Mouse (Mus musculus) stomach, embryonic 16.5 days (tissue): ENCODE data around the gene Hes7. TPM values are rescaled to one million over a fixed set of nuclear protein-coding genes. Genes with fewer than 3 reads are reported as not detected.
A peak's percentile ranks its signal among the peaks of the same experiment; 100 is the strongest.
"Not testable (repeated sequence)": the region's sequence is repeated elsewhere in the genome, so short reads cannot be mapped to it uniquely, and the experiment has no call there.

Experiments used
- ATAC-seq: fragments of 200-750 bp; cut with Nextera tagmentation; 2 replicates; pipeline ENCODE4 v1.8.0; 2017; ENCODE audit warnings: moderate number of reproducible peaks, moderate TSS enrichment; ENCODE audit not compliant: insufficient read depth, low FRiP score
- H3K27ac ChIP-seq: fragments of 300-500 bp; sonication (generic); 2 replicates; pipeline ENCODE4 v1.5.1; 2014; ENCODE audit warnings: low read length
- H3K27me3 ChIP-seq: fragments of 300-500 bp; sonication (generic); 2 replicates; pipeline ENCODE4 v1.6.1; 2014; ENCODE audit warnings: low read length, control low read depth, mixed read lengths; ENCODE audit not compliant: control insufficient read depth, insufficient read depth
- H3K36me3 ChIP-seq: fragments of 300-500 bp; sonication (generic); 2 replicates; pipeline ENCODE4 v1.6.1; 2014; ENCODE audit warnings: low read length; ENCODE audit not compliant: control insufficient read depth, insufficient read depth
- H3K4me1 ChIP-seq: fragments of 300-500 bp; sonication (generic); 2 replicates; pipeline ENCODE4 v1.6.1; 2014; ENCODE audit warnings: low read length, control low read depth, mixed read lengths; ENCODE audit not compliant: control insufficient read depth, insufficient read depth
- H3K4me2 ChIP-seq: fragments of 300-500 bp; sonication (generic); 2 replicates; pipeline ENCODE4 v1.6.1; 2014; ENCODE audit warnings: low read depth, low read length, mixed read lengths
- H3K4me3 ChIP-seq: fragments of 300-500 bp; sonication (generic); replicated peaks from 2 replicates; pipeline ENCODE4 v1.5.1; 2014; ENCODE audit warnings: mild to moderate bottlenecking, low read length
- H3K9ac ChIP-seq: fragments of 300-500 bp; sonication (generic); 2 replicates; pipeline ENCODE4 v1.6.1; 2014; ENCODE audit warnings: low read length
- H3K9me3 ChIP-seq: fragments of 300-500 bp; sonication (generic); replicated peaks from 2 replicates; pipeline ENCODE4 v1.6.1; 2016; ENCODE audit warnings: low read length, control low read depth; ENCODE audit not compliant: control insufficient read depth
- WGBS: fragments of 180-500 bp; shearing (Covaris S2); extraction: QIAGEN DNeasy Blood & Tissue Kit; methylation state at CpG from one replicate; pipeline ENCODE4 v1.1.7; 2014; 5-methylcytosine and 5-hydroxymethylcytosine counted together
- polyA plus RNA-seq: library from polyadenylated mRNA; unstranded; fragments of >200 nt; fragmentation: Nextera tagmentation; extraction: Ambion mirVana; gene quantifications from 2 replicates; pipeline ENCODE4 v1.2.1, GENCODE M21; 2015

The Hes7 gene
- polyA plus RNA-seq, 1 experiment from 2014 or later: 0.40 TPM

DNA sequence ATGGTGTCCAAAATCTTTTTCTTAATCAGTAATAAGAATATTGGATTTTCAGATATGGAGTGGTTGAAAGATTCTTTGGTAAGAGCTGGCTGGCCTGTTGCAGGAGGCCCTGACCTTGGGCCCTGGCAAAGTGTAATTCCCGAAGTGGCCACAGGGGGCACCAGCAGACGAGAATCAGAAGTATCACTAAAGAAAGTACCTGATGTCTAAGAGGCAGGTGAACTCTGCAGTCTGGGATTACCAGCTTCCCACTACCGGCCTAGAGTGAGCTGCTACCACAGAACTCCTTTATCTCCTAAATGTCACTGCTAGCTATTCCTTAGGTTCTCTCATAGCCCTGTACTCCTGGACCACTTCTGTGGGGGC lies 27.8 kb upstream of the Hes7 start:
- H3K4me2 ChIP-seq: no peak overlapping the region
- ATAC-seq: no peak
- H3K9ac ChIP-seq: no peak overlapping the region
- no peaks in the 10 kb centered on the region for H3K27me3 ChIP-seq
- H3K4me1 ChIP-seq: peaks cover 26% of the 10 kb centered on the region
- H3K36me3 ChIP-seq: peaks cover 4% of the 10 kb centered on the region; the same call in 1 of the 2 replicates
- no peaks in the 10 kb centered on the region for H3K9me3 ChIP-seq
- H3K4me3 ChIP-seq: no peak overlapping the region
- WGBS: 2% methylated on average over 3 of the region's 3 CpGs
- 0 out of 2 replicates have a peak overlapping the region, but pooled peaks have one; percentile 19 for H3K27ac ChIP-seq

DNA sequence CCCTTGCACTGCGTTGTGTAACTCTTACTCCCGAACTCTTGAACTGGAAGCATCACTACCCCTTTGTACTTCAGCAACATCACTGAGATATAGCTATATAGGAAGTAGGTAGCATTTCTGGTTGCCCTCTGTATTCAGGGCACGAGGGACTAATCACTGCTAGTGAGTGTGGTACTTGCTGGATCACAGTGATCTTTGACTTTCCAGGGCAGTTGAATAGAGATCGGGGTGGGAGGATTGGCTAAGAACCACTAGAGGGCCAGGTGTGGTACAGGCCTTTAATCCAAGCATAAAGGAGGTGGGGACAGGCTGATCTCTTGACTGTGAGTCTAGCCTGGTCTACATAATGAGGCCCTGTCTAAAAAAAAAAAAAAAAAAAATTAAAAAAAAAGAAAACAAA lies 27.3 kb upstream of the Hes7 start:
- Histone ChIP-seq H3K27me3 (no peaks in the 10 kb centered on the region), H3K4me2 (no peak overlapping the region), H3K9me3 (no peaks in the 10 kb centered on the region), H3K36me3 (peaks cover 4% of the 10 kb centered on the region; the same call in 1 of the 2 replicates), H3K27ac (0 out of 2 replicates have a peak overlapping the region, but pooled peaks have one; percentile 19), H3K9ac (no peak overlapping the region), H3K4me1 (peaks cover 29% of the 10 kb centered on the region), H3K4me3 (no peak overlapping the region)
- 84% methylated on average over 4 of the region's 4 CpGs for WGBS
- ATAC-seq: no peak

DNA sequence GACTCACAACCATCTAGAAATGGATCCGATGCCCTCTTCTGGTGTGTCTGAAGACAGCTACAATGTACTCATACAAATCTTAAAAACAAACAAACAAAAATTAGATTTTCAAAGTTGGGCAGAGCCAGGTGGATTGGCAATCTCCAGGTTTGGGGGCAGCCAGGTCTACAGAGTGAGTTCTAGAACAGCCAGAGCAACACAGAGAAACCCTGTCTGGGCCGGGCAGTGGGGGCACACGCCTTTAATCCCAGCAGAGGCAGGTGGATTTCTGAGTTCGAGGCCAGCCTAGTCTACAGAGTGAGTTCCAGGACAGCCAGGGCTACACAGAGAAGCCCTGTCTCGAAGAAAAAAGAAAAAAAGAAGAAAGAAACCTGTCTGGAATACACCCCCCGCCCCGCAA lies 26.3 kb upstream of the Hes7 start:
- not testable (repeated sequence) for H3K4me2 ChIP-seq, H3K9me3 ChIP-seq, H3K4me3 ChIP-seq, H3K9ac ChIP-seq, ATAC-seq, H3K36me3 ChIP-seq, H3K27me3 ChIP-seq
- Histone ChIP-seq H3K4me1 (peaks cover 39% of the 10 kb centered on the region), H3K27ac (peak overlapping the region; percentile 92; the same call in 1 of the 2 replicates)
- 84% methylated on average over 7 of the region's 7 CpGs for WGBS

DNA sequence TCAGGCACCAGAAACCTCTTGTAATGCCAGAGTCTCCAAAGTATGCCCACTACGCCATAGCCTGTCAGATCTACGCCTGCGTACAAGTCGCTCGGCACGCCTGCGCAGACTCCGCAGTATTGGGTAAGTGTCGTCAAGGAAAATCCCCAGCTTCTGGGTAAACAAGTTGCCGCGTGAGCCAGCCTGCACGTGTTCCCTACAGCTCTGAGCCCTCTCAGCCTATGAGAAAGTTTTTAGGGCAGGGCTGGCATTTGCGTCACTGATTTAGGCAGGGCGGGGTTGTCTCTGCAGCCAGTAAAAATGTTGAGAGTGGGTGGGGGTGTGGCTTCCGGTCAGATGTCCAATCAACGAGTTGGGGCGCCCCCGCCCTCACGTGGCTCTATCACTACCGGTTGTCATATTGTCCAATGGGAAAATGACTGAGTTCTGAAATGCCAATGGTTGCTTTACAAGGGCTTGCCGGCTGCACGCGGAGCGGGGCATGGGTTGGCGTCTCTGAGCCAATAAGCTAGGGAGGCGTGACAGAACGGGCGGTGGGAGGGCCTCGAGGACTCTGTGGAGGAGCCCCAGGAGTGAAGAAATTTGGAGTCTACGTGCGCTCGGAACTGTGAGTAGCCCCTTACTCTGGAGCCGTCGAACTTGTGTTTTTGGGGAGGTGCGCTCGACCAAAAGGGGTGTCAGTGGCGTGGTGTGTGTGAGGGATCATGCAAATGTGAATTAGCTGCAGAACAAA lies 25.3 kb upstream of the Hes7 start, which contains the start of gene Per1:
Per1 (plus strand) TSS at position 521 of the 733 bp plus-strand sequence.
- peaks cover 41% of the 10 kb centered on the region for H3K4me1 ChIP-seq
- ATAC-seq: peak; percentile 92

DNA sequence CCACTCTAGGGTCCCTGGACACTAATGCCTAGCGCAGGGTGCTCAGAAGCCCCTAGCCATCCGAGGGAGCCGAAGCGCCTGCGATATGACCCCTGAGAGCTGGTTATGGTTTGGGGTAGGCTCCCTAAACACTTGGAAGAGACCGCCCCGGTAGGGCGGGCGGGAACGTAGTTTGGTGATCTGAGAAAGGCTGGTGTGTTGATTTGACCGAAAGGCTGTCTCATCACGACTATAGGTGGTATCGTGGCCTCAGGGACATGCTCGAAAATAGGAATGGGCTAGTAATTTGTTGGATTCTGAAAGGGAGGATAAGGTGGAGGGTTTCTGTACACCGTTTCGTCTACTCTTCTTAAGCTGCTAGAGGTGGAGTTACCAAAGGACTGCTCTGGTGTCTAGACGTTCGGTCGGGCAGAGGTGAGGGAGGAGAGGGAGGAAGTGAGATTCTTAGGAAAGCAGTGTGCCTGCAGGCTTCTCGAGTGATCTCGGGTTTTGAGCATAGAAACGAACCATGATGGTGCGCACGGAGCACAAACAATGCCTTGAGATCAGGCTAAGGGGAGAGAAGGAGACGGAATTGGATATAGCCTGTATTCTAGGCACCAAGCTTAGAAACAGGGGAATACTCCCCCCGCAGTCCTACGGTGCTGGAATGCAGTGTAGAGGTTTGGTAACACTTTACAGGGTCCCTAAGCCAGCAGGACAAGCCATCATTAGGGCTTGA lies 24.5 kb upstream of the Hes7 start:
- H3K4me1 ChIP-seq: peaks cover 41% of the 10 kb centered on the region
- 2% methylated on average over 27 of the region's 27 CpGs for WGBS
- peak overlapping the region; percentile 96 for H3K27ac ChIP-seq
- peaks cover 4% of the 10 kb centered on the region; the same call in 1 of the 2 replicates for H3K36me3 ChIP-seq
- ATAC-seq: no peak
- H3K9ac ChIP-seq: peak overlapping the region; percentile 76
- H3K9me3 ChIP-seq: no peaks in the 10 kb centered on the region
- H3K27me3 ChIP-seq: no peaks in the 10 kb centered on the region
- peak overlapping the region; percentile 96 for H3K4me2 ChIP-seq
- H3K4me3 ChIP-seq: peak overlapping the region; percentile 57

More for the DNA sequence above, 25.3 kb upstream of the Hes7 start, which contains the start of gene Per1:
- Histone ChIP-seq H3K27me3 (no peaks in the 10 kb centered on the region), H3K27ac (peak within 1 kb of the TSS; percentile 96), H3K36me3 (peaks cover 4% of the 10 kb centered on the region; the same call in 1 of the 2 replicates), H3K4me2 (peak within 1 kb of the TSS; percentile 96), H3K9me3 (no peaks in the 10 kb centered on the region), H3K9ac (peak within 1 kb of the TSS; percentile 76), H3K4me3 (peak within 1 kb of the TSS; percentile 57)
- under 1% methylated on average over 37 of the region's 37 CpGs for whole genome bisulfite sequencing

DNA sequence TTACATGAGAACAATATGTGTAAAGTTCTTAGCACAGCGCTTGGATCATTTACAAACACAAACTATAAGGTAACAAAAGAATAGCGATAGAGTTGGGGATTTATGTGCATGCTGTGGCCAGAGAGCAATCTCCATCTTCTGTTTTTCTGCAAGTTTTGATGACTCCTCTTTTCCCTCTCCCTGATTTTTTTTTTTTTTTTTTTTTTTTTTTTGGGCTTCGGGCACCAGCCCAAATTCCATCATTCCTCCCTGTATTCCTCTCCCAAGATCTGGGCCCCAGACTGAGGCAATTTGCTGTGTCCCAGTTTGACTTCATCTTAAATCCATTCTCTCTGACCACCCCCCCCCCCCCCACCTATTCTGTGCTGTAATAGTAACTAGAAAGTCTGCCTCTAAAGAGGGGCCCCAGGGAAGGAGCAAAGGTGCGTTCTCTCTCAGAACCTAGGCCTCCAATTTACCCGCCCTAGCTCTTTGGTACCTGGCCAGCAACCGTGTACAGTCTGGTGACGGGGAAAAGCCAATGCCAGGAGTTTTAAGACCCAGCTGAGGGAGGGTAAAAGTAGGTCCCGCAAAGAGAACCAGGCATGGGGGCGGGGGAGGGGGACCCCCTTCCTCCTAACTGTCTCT lies 23.7 kb upstream of the Hes7 start:
- H3K4me3 ChIP-seq: peak overlapping the region; percentile 57
- peak overlapping the region; percentile 76 for H3K9ac ChIP-seq
- peak overlapping the region; percentile 96 for H3K4me2 ChIP-seq
- no peak for ATAC-seq
- H3K27me3 ChIP-seq: no peaks in the 10 kb centered on the region
- H3K27ac ChIP-seq: peak overlapping the region; percentile 96
- H3K9me3 ChIP-seq: no peaks in the 10 kb centered on the region
- H3K4me1 ChIP-seq: peaks cover 41% of the 10 kb centered on the region
- H3K36me3 ChIP-seq: peaks cover 10% of the 10 kb centered on the region; the same call in 1 of the 2 replicates
- 6% methylated on average over 9 of the region's 9 CpGs for WGBS

DNA sequence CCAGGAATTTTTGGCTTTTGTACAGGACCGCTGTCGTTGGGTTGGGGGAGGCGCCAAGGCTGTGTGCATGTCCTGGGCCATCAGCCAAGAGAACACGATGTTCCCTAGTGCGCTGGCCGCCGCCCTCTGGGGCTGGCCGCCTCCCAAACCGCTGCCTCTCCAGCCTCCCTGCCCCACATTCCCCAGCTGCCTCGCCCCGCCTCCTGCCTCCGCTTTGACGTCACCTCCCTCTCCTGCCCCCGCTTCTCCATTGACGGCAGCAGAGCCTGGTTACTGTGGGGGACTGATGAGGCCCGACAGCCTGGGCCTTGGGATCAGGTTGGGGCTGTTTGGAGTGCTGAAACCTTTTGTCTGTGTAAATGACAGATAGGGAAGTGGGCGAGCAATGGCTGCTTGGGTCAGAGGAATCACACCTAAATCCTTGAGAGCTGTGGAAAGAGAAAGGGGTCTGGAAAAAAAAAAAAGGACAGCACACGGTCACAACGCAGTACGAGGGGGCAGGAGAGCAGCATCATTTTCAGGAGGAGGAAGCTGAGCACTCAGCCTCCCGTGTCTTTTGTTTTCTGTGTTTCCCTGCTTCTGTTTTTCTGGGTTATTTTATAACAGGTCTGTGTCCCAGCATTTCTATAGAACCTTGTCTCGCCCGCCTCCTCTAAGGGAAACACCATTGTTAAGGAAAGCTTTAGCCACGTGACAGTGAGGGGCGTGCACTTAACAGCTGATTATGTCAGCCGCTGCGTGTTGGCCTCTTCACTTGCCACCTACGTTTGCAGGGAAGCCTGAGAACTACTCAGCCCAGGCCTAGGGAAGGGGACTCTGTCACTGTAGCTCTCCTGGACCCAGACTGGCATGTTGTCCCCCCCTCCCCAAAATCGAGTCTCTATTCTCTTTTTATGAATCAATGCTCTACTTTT lies 23.0 kb upstream of the Hes7 start:
- Histone ChIP-seq H3K4me1 (peaks cover 41% of the 10 kb centered on the region), H3K36me3 (peaks cover 17% of the 10 kb centered on the region; the same call in 1 of the 2 replicates), H3K4me2 (peak overlapping the region; percentile 96), H3K9ac (peak overlapping the region; percentile 76), H3K27ac (peak overlapping the region; percentile 96), H3K27me3 (no peaks in the 10 kb centered on the region), H3K9me3 (no peaks in the 10 kb centered on the region), H3K4me3 (peak overlapping the region; percentile 57)
- peak; percentile 65 for ATAC-seq
- WGBS: 2% methylated on average over 29 of the region's 29 CpGs

DNA sequence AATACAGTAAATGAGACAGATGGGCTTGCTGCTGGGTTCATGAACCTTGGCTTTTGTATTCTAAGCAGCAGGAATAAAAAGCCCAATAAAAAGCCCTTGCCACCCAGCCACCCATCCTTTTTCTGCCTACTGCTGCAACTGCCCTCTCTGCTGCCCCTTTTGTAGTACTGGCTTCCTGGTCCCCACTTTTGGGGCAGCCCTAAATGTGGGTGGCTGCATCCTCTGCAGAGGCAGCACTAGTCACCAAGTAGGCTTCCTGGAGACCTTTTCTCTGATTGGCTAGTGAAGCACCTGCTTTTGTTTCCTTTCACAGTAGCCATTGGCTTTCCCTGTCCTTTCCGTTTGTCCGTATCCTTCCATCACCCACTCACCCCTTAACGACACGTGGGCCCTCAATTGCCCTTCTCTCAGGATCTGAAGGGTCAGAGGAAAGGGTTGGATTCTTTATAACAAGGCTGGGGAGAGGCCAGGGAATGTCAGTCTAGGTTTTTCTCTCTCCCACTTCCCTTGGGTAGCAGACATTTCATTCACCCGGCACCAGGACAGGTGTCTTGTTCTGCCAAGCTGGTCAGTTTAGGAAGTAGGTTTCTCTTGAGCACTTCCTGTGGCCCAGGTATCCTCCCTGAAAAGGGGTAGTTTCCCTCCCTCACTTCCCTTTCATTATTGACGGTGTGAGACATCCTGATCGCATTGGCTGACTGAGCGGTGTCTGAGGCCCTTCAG lies 22.0 kb upstream of the Hes7 start:
- peak overlapping the region; percentile 96 for H3K27ac ChIP-seq
- H3K9ac ChIP-seq: peak overlapping the region; percentile 70
- H3K9me3 ChIP-seq: no peaks in the 10 kb centered on the region
- peak overlapping the region; percentile 96 for H3K4me2 ChIP-seq
- peak overlapping the region; percentile 57 for H3K4me3 ChIP-seq
- WGBS: 21% methylated on average over 8 of the region's 8 CpGs
- H3K36me3 ChIP-seq: peaks cover 14% of the 10 kb centered on the region; the same call in 1 of the 2 replicates
- H3K4me1 ChIP-seq: peaks cover 38% of the 10 kb centered on the region
- H3K27me3 ChIP-seq: no peaks in the 10 kb centered on the region
- ATAC-seq: no peak
